Mouse (Mus musculus): ENCODE results near the gene Surf6. TPM values are rescaled to one million over a fixed set of nuclear protein-coding genes. Genes with fewer than 3 reads are reported as not detected.
A peak's percentile ranks its signal among the peaks of the same experiment; 100 is the strongest.

The Surf6 gene
- polyA plus RNA-seq (2012; rRNA removed), result 24.6 and 30.1 TPM in 2 replicates

GRCm38 (mm10) chr2:26902467-26903220 is at the start of gene Surf6:
Gene Surf6, minus strand, starts transcription at chr2:26902879.
- TF ChIP-seq CTCF (IDR thresholded peaks at IDR 0.05; ENCODE audit: borderline replicate concordance, extremely low read depth, insufficient read depth, insufficient read length) (no peak), POLR2A (IDR thresholded peaks at IDR 0.05; ENCODE audit: borderline replicate concordance, extremely low read depth, insufficient read depth, insufficient read length, poor library complexity, severe bottlenecking) (peak; percentile 20; the same call in 1 of the 2 replicates)
- peak; percentile 99 for DNase-seq (ENCODE audit: low read depth)

GRCm38 (mm10) chr2:26952193-26952592 is 49.5 kb upstream of the Surf6 start:
- TF ChIP-seq CTCF (IDR thresholded peaks at IDR 0.05; ENCODE audit: borderline replicate concordance, extremely low read depth, insufficient read depth, insufficient read length), result no peak
- TF ChIP-seq POLR2A (IDR thresholded peaks at IDR 0.05; ENCODE audit: borderline replicate concordance, extremely low read depth, insufficient read depth, insufficient read length, poor library complexity, severe bottlenecking), result no peak
- no peak for DNase-seq (ENCODE audit: low read depth)

GRCm38 (mm10) chr2:26951346-26951905 is 48.7 kb upstream of the Surf6 start:
- TF ChIP-seq CTCF (IDR thresholded peaks at IDR 0.05; ENCODE audit: borderline replicate concordance, extremely low read depth, insufficient read depth, insufficient read length) (no peak), POLR2A (IDR thresholded peaks at IDR 0.05; ENCODE audit: borderline replicate concordance, extremely low read depth, insufficient read depth, insufficient read length, poor library complexity, severe bottlenecking) (no peak)
- no peak for DNase-seq (ENCODE audit: low read depth)

- TF ChIP-seq POLR2A (IDR thresholded peaks at IDR 0.05; ENCODE audit: borderline replicate concordance, extremely low read depth, insufficient read depth, insufficient read length, poor library complexity, severe bottlenecking) (no peak), CTCF (IDR thresholded peaks at IDR 0.05; ENCODE audit: borderline replicate concordance, extremely low read depth, insufficient read depth, insufficient read length) (no peak)
Observed at GRCm38 (mm10) chr2:26950411-26950810, 47.7 kb upstream of the Surf6 start.

GRCm38 (mm10) chr2:26943253-26943652 is 40.6 kb upstream of the Surf6 start:
- TF ChIP-seq POLR2A (IDR thresholded peaks at IDR 0.05; ENCODE audit: borderline replicate concordance, extremely low read depth, insufficient read depth, insufficient read length, poor library complexity, severe bottlenecking), result no peak
- TF ChIP-seq CTCF (IDR thresholded peaks at IDR 0.05; ENCODE audit: borderline replicate concordance, extremely low read depth, insufficient read depth, insufficient read length), result no peak
- no peak for DNase-seq (ENCODE audit: low read depth)

More at GRCm38 (mm10) chr2:26950411-26950810, 47.7 kb upstream of the Surf6 start:
- no peak for DNase-seq (ENCODE audit: low read depth)

- DNase-seq (ENCODE audit: low read depth), result no peak
- TF ChIP-seq CTCF (IDR thresholded peaks at IDR 0.05; ENCODE audit: borderline replicate concordance, extremely low read depth, insufficient read depth, insufficient read length) (no peak), POLR2A (IDR thresholded peaks at IDR 0.05; ENCODE audit: borderline replicate concordance, extremely low read depth, insufficient read depth, insufficient read length, poor library complexity, severe bottlenecking) (no peak)
Observed at GRCm38 (mm10) chr2:26941539-26941938, 38.9 kb upstream of the Surf6 start.

- no peak for DNase-seq (ENCODE audit: low read depth)
- TF ChIP-seq POLR2A (IDR thresholded peaks at IDR 0.05; ENCODE audit: borderline replicate concordance, extremely low read depth, insufficient read depth, insufficient read length, poor library complexity, severe bottlenecking), result no peak
- TF ChIP-seq CTCF (IDR thresholded peaks at IDR 0.05; ENCODE audit: borderline replicate concordance, extremely low read depth, insufficient read depth, insufficient read length), result no peak
Observed at GRCm38 (mm10) chr2:26936425-26936824, 33.7 kb upstream of the Surf6 start.

- no peak for DNase-seq (ENCODE audit: low read depth)
- TF ChIP-seq CTCF (IDR thresholded peaks at IDR 0.05; ENCODE audit: borderline replicate concordance, extremely low read depth, insufficient read depth, insufficient read length) (no peak), POLR2A (IDR thresholded peaks at IDR 0.05; ENCODE audit: borderline replicate concordance, extremely low read depth, insufficient read depth, insufficient read length, poor library complexity, severe bottlenecking) (no peak)
Observed at GRCm38 (mm10) chr2:26935286-26935685, 32.6 kb upstream of the Surf6 start.

- TF ChIP-seq CTCF (IDR thresholded peaks at IDR 0.05; ENCODE audit: borderline replicate concordance, extremely low read depth, insufficient read depth, insufficient read length) (no peak), POLR2A (IDR thresholded peaks at IDR 0.05; ENCODE audit: borderline replicate concordance, extremely low read depth, insufficient read depth, insufficient read length, poor library complexity, severe bottlenecking) (peak; percentile 91)
- peak; percentile 97 for DNase-seq (ENCODE audit: low read depth)
Observed at GRCm38 (mm10) chr2:26933304-26934055, 30.8 kb upstream of the Surf6 start, which contains the start of the genes Surf4 and Stkld1. Gene Surf4, minus strand, starts transcription at chr2:26933928. Gene Stkld1, plus strand, starts transcription at chr2:26934047.

- no peak for TF ChIP-seq CTCF (IDR thresholded peaks at IDR 0.05; ENCODE audit: borderline replicate concordance, extremely low read depth, insufficient read depth, insufficient read length)
- TF ChIP-seq POLR2A (IDR thresholded peaks at IDR 0.05; ENCODE audit: borderline replicate concordance, extremely low read depth, insufficient read depth, insufficient read length, poor library complexity, severe bottlenecking), result no peak
- DNase-seq (ENCODE audit: low read depth), result peak; percentile 18
Observed at GRCm38 (mm10) chr2:26932473-26933303, 30.0 kb upstream of the Surf6 start.
